Mouse (Mus musculus) adrenal gland (tissue): ENCODE data around the gene Smarca2.

Source experiments
- intact Hi-C: fragments of 180-260 bp; cut with DNase I; formaldehyde crosslinking; loops from one replicate; pipeline ENCODE4 v1.15.1; 2025

The Smarca2 gene

DNA sequence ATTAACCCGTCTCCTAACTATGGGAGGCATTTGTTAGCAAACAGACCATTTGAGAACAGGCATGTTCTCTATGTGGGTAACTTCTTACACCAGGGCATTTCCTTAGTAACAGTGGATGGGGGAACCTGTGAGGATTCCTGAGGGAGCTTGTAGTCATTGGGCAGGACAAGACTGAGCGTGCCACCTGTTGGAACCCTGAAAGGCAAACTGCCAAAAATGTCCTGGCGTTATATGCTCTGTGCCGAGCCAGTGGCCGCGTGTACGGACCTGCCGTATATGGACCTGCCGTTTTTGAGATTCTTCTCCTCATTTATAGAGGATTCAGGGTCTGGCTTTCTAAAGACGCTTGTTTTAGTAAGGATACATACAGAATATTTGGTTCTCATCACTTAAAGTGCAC is 141.4 kb downstream of the Smarca2 start:
- intact Hi-C loops, result loop anchor here (5.0 kb wide), 1 partner anchor 681 kb away; the partner anchor contains the start of gene Pum3

DNA sequence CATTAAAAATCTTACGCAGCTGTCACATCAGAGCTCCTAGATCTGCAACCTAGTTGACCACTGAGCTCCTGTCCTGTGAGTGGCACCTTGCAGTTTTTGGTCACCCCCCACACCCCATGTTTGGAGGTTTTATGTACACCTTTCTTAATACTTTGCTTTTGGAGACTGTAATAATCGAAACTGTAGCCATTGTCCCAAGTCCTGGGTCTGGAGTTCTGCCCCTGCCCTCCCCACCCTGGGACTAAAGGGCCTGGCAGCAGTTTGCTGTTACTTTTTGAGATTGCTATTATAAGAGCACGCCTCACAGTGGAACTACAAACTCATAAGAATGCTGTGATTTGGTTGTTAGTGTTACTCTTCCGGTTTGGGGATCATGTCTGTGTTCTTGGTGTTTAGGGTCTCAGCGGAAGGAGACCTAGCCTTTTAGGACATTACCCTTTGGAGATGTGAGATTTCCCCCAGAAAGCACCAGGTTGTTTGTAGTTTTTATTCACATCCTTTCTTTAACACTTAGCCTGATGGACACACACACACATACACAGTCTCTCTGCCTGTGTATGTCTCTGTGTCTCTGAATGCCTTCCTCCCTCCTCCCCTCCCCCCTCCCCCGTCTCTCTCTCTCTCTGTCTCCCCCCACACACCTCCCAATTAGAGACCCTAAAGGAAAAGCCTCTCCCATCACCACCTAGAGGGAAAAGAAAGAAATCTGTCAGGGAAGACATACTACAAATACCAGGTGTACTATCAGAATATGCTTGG is 142.0 kb downstream of the Smarca2 start:
- intact Hi-C loops, result loop anchor here (5.0 kb wide), 1 partner anchor 680 kb away; the partner anchor contains the start of gene Pum3

DNA sequence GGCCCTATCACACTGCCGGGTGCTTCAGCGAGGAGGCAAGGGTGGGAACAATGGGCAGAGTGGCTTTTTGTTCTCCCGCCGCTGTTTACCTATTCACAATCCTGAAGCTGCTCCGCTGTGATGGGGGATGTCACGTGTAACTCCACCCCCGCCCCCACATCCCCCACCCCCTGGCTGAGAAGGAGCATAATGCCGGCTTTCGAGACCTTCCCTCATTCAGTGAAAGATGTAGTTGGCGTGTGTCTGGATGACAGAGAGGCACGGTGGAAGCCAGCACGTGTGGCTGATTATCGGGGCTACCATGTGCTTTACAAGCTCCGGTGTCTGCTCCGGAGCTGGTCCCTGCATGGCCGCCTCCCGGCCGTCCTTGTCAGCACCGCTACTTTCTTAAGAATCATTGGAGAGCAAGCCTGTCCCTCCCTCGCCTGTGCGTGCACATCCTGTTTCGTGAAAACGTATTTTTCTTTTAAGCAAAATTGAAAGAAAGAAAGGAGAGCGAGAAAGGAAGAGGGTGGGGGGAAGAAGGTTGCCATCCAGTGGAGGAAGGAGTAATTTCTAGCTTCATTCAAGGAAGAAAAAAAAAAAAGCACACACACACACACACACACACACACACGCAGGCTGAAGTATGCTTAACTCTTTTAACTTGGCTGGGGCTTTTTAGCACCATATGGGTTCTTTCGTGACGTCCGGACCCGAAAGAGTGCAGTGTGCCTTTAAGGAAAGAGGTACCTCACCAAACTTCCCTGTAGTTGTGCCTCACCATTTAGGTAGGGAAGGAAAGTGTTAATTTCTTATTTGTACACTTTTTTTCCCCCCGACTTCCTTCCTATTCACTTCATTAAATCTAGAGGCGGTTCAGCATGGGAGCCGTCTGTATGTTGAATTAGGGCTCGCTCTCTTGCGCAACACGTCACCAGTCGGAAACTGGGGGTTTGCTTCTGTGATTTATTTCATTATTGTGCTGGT is 143.0 kb downstream of the Smarca2 start:
- intact Hi-C loops, result loop anchor here (5.0 kb wide), 1 partner anchor 679 kb away; the partner anchor contains the start of gene Pum3

DNA sequence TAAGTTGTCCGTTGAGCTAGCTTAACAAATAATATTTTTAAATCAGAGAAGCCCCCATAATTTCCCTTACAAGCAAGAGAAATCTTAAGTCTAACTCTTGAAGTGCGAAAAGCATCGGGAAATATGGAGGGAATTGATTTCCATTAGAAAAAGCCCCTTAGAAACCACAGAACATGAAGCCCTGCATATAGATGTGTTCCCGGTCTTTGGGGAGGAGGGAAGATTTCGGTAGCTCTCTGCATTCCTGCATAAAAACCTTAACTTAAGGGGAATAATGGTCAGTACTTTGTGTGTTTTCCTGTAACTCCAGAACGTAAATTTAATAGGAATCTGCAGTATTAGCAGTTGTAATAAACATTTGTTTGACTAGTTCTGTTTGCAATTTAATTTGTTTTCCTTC is 143.8 kb downstream of the Smarca2 start:
- intact Hi-C loops, result loop anchor here (5.0 kb wide), 1 partner anchor 679 kb away; the partner anchor contains the start of gene Pum3

DNA sequence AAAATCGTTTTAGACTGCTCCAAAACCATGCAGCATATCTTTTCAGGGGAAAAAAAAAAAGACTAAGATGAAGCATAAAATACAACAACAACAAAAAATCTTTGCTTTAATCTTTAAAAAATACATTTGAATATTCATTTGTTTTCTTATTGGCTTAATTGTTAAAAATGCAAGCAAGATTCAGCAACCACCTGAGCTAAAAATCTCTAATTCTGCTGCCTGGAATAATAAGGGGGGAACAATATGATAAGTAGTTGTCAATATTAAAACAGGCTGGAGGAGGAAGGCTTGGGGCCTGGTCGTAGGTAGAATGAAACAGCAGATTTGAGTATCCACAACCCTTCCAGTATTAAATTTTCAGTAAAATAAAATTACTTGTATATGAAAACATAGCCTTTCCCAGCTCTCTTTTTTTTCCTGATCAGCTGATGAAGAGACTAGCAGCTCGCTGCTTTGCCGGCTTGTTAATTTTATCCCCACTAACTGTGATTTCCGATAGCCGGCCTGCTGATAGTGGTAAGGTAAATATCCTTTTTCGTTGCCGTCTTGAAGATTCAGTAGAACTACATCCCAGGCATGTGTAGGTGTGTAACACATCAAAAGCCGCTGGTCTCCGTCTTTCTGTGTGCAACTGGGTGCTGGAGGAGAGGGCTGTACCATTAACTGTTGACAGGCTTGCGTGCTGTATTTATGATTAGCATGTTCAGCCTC is 144.7 kb downstream of the Smarca2 start:
- intact Hi-C loops, result loop anchor here (5.0 kb wide), 1 partner anchor 678 kb away; the partner anchor contains the start of gene Pum3

DNA sequence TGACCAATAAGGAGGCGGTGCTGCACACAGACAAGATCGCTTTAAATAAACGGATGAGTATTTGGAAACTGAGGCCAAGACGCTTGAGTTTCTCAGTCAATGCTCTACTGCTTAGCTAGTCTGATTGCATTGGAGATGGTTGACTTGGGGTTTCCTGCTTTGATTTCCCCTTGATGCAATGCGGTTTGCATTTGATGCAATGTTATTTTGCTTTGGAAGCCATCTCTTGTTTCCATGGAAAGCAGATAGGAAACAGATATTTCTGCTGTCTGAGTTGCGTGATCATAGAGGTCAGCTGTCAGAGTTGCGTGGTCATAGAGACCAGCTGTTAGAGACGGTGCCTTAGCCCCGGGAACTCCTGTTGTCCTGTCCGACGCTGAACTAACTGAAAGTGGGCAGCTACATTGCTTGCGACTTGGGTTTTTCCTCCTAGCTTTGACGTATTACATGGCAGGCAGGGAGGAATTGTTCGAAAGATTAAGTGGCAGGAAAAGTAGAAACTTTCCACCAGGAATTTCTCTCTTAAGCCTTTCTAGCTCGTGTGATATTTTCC is 147.8 kb downstream of the Smarca2 start:
- intact Hi-C loops, result no loop called here

DNA sequence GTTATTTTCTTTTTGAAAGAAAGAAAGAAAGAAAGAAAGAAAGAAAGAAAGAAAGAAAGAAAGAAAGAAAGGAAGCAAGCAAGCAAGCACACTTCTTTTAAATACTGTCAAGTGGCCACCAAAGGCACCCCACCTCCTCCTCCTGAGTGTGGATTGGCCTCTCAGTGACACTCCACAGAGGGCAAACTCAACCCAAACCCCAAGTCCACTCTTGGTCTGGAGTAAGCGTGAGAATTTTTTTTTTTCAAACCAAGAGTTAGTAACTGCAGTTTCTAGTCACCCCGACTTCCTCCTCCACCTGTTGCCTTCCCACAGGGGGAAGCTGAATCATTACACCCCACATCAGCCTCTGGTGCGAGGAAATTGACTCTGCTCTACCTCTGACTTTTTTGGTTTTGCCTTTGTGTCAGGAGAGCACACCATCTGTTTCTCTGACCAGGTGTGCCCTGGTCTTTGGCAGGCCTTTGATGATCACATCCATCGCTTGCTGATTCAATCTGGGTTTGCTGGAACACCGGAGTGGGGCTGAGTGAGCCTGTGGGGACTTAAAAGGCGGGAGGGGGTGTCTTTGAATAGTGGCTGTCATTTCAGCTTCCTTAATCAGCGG is 148.5 kb downstream of the Smarca2 start:
- intact Hi-C loops, result no loop called here

DNA sequence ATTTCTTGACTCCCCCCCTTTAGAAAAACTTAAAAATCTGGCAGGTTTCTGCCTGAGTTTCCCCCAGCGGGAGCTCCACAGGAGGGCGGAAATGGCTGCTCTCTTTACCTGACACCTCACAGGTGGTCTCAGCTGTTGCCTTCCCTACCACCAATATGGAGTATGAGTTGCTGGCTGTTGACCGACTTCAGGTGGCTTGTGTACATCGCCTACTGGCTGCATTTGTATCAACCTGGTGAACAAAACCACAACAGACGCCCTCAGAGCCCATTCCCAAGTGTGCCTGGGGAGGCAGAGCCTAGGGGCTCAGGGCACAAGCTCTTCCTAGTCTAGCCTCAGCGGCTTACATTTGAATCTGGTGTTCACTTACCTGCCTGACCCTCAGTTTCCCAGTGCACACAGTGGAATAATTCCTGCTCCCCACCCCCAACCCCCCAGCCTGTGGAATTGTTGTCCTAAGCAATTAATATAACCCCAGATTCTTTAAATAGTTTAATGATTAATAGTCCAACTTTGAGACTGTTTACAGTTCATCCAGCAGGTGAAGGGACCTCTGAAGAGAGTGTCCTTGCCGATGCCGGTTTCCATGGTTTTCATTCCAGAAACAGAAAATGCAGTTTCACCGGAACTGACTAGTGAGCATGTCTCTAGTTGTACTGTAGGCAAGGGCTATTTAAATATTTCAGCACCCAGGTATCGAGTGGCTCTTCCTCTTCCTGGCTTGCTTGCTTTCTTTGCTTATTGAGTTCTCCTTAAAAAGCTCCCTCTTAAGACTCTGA is 149.4 kb downstream of the Smarca2 start:
- intact Hi-C loops, result no loop called here

DNA sequence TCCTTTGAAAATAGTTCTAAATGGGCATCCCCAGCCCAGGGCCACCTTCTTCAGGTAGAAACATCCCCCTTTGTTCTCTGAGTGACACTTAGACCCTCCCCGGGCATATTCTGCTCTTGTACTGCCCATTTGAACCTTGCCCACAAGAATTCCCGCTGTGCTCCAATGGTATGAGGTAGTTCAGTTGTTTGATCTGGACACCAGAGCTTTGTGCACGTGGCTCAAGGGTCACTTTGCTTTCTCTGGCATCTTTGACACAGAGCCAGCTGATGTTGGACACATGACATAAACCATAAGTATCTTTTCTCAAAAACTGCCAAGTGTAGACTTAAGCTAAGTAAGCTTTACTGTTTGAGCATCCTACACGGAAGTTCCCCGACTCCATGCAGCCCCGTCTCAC is 151.1 kb downstream of the Smarca2 start:
- intact Hi-C loops, result no loop called here

DNA sequence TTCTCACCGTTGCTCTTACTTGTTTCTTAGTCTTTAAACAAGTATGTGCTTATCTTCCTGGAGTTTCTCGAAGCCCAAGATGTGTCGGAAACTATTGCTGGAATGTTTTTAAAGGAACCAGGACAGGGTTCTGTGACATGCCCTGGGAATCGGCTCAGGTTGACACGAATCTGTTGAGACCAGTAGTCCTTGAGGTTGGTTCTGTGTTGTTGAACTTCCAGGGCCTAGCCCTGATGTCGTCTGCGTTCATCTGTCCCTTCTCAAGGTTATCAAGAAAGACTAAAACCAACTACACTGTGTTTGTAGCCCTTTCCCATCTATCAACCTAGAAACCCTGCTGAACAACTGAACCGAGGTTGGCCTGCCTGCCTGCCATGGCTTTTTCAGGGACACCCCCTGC is 151.5 kb downstream of the Smarca2 start:
- intact Hi-C loops, result no loop called here

DNA sequence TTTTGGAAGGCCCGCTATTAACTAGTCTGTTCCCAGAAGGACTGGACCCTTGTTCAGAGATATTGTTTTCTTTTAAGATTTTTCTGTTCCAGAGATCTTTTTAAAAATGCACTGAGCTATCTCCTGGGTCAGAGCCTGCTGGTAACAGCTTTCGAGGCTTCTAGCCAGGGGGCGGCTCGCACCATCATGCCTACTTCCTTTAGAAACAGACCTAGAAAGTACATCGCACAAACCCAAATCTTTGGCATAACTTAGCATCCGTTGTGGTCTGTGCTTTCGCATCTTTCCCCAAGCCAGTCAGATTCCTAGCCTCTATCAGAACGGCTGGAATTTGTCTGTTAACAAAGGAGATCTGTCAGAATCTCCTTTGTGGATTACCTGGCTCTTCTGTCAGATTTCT is 153.3 kb downstream of the Smarca2 start:
- intact Hi-C loops, result no loop called here

DNA sequence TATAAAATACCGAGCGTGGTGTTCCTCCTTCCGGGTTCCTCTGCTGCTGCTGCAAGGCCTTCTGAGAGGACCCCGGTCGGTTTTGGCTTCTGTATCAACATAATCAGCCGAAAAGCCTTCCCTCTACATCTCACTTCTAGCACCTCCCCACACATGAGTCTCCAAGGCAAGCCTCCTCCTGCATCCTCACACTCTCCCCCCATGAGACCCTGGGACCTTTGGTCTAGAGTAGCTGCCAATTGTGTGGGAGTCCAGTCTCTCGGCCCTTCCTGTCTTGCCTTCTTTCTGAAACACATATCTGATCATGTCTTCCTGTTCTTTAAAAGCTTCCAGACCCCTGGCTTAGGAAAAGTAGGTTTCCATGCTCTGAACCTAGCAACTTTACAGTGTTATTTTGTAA is 153.8 kb downstream of the Smarca2 start:
- intact Hi-C loops, result no loop called here

DNA sequence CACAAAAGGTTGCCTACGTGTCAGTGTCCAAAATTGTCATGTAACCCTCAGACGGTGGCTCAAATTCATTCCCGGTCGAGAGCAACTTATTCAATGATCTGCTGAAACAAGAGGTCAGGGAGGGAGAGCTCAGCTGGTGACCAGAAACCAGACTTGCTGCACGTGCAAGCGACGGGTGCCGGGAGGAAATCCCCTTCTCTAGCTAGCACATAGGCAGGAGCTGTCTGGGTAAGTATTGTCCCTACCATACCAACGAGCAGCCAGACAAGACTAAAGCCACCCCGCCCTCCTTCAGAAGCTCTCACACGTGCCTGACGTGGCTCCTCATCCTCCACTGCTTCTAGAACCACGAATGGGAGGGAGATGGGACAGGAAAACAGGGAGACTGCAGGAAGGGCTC is 154.4 kb downstream of the Smarca2 start:
- intact Hi-C loops, result no loop called here

DNA sequence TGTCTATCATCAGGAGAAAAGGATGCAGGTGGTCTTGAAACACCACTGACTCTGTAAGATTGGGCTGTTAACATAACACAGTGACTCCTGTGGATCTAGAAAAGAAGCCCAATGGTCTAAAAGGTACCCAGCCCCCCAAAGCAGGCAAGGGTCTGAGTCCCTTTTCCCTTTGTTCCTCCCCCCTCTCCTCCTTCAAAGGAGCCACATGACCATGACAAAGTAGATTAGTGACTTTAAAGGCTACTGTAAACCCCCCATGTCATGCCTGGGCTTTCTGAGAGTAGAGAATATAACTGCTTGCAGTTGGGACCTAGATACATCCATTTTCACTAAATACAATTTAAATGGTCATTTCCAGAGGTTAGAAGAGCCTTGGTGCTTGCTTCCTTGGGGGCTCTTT is 156.4 kb downstream of the Smarca2 start:
- intact Hi-C loops, result no loop called here

DNA sequence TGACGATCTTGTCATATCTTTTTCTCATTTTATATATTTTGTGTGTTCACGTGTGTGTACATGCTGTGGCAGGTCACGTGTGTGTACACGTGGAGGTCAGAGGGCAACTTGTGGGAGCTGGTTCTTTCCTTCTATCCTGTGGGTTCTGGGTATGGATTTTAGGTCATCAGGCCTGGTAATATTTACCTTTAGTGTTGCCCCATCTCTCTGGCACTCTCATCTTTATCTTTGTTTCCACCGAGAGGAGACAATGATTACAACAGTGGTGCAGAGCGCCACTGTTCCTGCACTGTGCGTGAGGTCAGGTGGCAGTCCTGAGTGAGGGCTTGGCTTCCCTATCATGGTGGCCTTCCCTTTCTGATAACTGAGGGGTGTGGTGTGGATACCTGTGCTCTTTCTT is 160.6 kb downstream of the Smarca2 start:
- intact Hi-C loops, result no loop called here

DNA sequence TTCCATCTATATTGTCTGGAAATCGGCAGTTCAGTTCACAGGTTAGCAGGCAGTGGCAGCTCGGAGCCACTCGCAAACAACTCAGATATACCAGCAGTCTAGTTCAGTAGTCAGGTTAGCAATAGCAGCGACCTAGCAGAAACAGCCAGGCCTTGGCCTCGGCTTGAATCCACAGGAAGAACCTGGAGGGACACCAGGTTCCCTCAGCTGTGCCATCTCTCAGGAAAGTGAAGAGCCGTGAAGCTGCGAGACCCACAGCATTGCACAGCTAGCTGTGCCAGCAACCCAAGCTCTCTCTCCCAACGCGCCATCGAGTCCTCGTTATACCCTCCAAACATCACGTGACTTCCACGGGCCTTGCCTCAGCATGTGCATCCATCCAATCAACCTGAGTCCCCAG is 162.6 kb downstream of the Smarca2 start:
- intact Hi-C loops, result no loop called here

DNA sequence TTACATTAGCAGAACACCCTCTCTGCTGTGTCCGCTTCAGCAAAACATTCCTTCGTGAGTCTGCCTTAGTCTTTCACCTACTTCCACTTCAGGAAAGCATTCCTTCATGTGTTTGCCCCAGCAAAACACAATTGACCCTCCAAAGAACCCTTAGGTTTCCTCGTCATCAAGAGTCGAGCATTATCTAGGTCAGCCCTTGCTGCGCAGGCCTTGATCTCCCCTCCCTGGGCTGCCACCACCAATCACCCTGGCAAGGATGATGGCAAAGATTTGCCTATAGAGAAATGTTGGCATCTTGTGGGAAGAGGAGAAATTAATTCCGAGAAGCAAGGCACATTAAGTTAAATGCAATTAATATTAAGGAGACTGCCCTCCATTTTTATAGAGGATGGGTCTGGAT is 163.1 kb downstream of the Smarca2 start:
- intact Hi-C loops, result no loop called here

DNA sequence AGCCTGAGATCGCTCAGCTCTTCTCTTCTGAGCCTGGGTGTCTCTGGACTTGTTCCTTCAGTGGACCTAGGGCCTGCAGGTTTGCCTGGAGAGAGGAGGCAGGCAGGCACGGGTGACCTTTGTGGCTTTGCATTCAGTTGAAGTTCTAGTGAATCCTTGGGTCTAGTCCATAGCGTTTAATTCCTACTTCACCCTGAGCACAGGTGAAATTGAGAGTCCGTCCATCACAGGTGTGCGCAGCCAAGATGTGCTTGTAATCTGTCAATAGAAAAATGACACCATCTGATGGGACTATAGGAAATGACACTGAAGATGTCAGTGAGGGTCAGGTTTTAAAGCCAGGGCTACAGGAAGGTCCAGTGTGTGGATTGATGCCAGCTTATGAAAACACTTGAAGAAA is 164.0 kb downstream of the Smarca2 start:
- intact Hi-C loops, result no loop called here

DNA sequence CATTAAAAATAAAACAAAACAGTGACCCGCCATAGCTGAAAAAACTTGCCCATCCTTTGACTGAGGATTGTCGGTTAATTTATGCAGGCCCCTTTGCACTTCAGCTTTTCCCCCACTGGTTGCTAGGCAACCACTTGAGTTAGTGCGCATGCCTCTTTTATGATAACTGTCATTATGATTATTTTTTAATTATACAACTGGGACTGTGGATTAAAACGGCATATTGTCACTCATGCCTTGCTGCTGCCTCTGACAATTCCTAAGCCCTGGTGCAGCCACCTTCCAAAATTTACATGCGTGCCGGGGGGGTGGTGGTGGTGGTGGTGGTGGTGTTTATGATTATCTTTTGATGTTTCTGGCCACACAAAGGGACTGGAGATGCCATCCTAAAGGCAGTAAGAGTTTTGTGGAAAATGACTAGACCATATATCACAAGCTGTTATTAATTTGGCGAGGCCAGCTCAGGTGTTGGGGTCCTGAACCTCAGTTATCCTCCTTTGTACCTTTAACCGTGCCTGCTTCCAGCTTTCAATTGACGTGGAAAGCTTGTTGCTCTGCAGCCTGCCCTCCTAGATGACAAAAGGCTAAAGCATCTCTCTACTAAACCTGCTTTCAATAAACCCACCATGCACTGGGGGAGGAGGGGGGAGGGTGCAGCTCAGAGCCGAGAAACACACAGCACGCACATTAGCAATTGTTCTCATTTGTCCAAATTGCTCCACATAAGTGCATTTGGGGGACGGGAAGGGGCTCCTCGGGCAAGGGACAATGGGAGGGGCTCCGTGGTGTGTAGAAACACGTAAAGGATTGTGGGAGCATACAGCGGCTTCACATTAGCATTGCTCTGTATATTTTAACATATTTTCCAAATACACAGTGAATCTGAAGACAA is 165.0 kb downstream of the Smarca2 start:
- intact Hi-C loops, result no loop called here
